19 mouse cellular contexts compared by ENCODE assay signal in genomic region chr12:45711351-45711750, GRCm38 (mm10).
"Had no signal": no experiment of that assay in that cellular context is flagged by ENCODE, and none has a peak within 500 bp of the region (broad histone marks: within the 10 kb centered on the region; RNA-seq: fewer than 3 reads in every experiment).

No protein-coding gene starts in this region.

- H3K9me3 ChIP-seq: liver, embryonic 13.5 days; neural tube, embryonic 13.5 days had no signal

- H3K36me3 ChIP-seq: liver, embryonic 13.5 days; neural tube, embryonic 13.5 days had no signal

- H3K4me2 ChIP-seq: liver, embryonic 13.5 days; midbrain, embryonic 11.5 days; neural tube, embryonic 13.5 days had no signal

- H3K4me3 ChIP-seq: layer of hippocampus, adult 2 months; left cerebral cortex, adult 2 months; liver, embryonic 13.5 days; myocyte; neural tube, embryonic 13.5 days had no signal

- H3K27ac ChIP-seq: kidney, postnatal 0 days; layer of hippocampus, adult 2 months; left cerebral cortex, adult 2 months; liver, embryonic 13.5 days; neural tube, embryonic 13.5 days had no signal

- H3K27me3 ChIP-seq: liver, embryonic 13.5 days; neural tube, embryonic 13.5 days had no signal

- ATAC-seq: midbrain, embryonic 16.5 days had no signal

- H3K9ac ChIP-seq: liver, embryonic 13.5 days; neural tube, embryonic 13.5 days had no signal

- DNase-seq: kidney, adult 2 months; kidney, postnatal 25 days; layer of hippocampus, adult 9-11 months; liver, embryonic 13.5 days; lung, adult 2 months; lung, postnatal 14 days; lung, postnatal 4 days; right cerebral cortex, adult 18-20 months; right cerebral cortex, postnatal 14 days; right cerebral cortex, postnatal 4 days; thymus, adult 18-20 months; thymus, postnatal 36 days had no signal

- H3K4me1 ChIP-seq: liver, embryonic 13.5 days; neural tube, embryonic 13.5 days had no signal
